Mouse (Mus musculus): ENCODE results near the gene Ackr3. TPM values are rescaled to one million over a fixed set of nuclear protein-coding genes. Genes with fewer than 3 reads are reported as not detected.

Gene Ackr3
- polyA plus RNA-seq, 1 experiment, result 13.1 TPM

DNA sequence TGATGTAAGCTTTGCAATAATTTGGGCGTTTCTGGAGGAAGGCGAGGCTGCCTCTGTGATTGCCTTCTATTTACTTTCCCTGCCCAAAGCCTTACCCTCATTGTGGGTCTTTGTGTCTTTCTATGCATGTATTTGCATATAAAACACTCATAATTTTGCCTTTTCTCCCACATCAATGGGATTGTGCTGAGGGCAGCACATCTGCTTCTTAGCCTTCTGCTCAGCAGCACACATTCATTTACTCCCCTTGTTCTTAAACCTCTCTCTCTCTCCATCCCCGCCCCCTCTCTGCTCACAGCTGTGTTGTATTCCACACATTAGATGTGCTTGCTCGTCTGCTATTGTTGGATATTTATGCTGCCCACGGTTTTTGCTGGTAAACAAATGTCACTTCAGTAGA, 5.3 kb downstream of the Ackr3 start:
- Histone ChIP-seq H3K36me3 (ENCODE audit: control insufficient read depth, insufficient read depth, low read length) (no peaks in the 10 kb centered on the region), H3K4me1 (ENCODE audit: control insufficient read depth, insufficient read depth, low read length) (peaks cover 2% of the 10 kb centered on the region), H3K4me3 (ENCODE audit: control insufficient read depth, low read depth, low read length) (no peak overlapping the region), H3K27me3 (ENCODE audit: control insufficient read depth, insufficient read depth, low read length) (no peaks in the 10 kb centered on the region), H3K27ac (ENCODE audit: control insufficient read depth, insufficient read depth, low read depth, low read length) (no peak overlapping the region)
- TF ChIP-seq CTCF (IDR thresholded peaks at IDR 0.05; ENCODE audit: control insufficient read depth, insufficient read depth, insufficient replicate concordance, low read depth, low read length) (no peak), POLR2A (IDR thresholded peaks at IDR 0.05; ENCODE audit: control insufficient read depth, low read depth, low read length) (no peak)

DNA sequence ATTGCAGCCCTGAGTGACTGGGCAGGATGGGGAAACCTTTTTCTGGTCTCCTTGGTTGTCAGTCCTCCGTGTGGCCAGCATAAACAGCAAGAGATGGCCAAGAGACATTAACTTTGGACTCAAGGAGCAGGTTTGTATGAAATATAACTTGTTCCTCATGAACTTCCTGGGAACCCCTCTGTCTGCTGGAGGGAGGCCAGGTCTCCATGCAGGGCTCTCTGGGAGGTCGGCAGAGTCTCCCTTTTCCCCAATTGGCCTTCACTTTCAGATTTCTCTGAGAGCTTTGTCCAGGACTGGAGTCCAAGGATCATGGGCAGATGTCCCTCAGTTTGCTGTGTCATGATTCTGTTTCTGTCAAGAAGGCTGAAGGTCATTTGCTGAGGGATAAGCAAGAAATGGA, 6.0 kb downstream of the Ackr3 start:
- Histone ChIP-seq H3K4me3 (ENCODE audit: control insufficient read depth, low read depth, low read length) (no peak overlapping the region), H3K36me3 (ENCODE audit: control insufficient read depth, insufficient read depth, low read length) (no peaks in the 10 kb centered on the region), H3K27ac (ENCODE audit: control insufficient read depth, insufficient read depth, low read depth, low read length) (no peak overlapping the region), H3K27me3 (ENCODE audit: control insufficient read depth, insufficient read depth, low read length) (no peaks in the 10 kb centered on the region), H3K4me1 (ENCODE audit: control insufficient read depth, insufficient read depth, low read length) (peaks cover 2% of the 10 kb centered on the region)
- TF ChIP-seq CTCF (IDR thresholded peaks at IDR 0.05; ENCODE audit: control insufficient read depth, insufficient read depth, insufficient replicate concordance, low read depth, low read length), result no peak
- no peak for TF ChIP-seq POLR2A (IDR thresholded peaks at IDR 0.05; ENCODE audit: control insufficient read depth, low read depth, low read length)

DNA sequence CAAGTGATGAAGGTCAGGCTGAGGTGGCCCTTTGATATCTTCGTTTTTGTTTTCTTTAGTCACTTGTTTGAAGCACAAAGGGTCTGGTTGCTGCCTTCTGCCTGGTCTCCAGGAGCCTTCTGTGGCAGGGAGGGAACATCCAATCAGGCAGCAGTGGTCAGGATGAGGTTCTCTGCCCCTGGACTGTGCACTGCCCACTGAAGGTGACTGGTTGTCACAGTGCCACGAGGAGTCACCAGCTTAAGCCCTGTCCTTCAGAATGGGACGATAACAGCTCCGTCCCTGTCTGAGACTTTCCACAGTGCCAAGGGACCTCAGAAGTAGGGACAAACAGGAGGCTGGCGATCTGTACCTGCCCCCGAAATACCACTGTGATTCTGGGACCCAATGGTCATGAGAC, 6.6 kb downstream of the Ackr3 start:
- Histone ChIP-seq H3K27ac (ENCODE audit: control insufficient read depth, insufficient read depth, low read depth, low read length) (no peak overlapping the region), H3K36me3 (ENCODE audit: control insufficient read depth, insufficient read depth, low read length) (no peaks in the 10 kb centered on the region), H3K27me3 (ENCODE audit: control insufficient read depth, insufficient read depth, low read length) (no peaks in the 10 kb centered on the region), H3K4me3 (ENCODE audit: control insufficient read depth, low read depth, low read length) (no peak overlapping the region), H3K4me1 (ENCODE audit: control insufficient read depth, insufficient read depth, low read length) (peaks cover 2% of the 10 kb centered on the region)
- no peak for TF ChIP-seq CTCF (IDR thresholded peaks at IDR 0.05; ENCODE audit: control insufficient read depth, insufficient read depth, insufficient replicate concordance, low read depth, low read length)
- no peak for TF ChIP-seq POLR2A (IDR thresholded peaks at IDR 0.05; ENCODE audit: control insufficient read depth, low read depth, low read length)

DNA sequence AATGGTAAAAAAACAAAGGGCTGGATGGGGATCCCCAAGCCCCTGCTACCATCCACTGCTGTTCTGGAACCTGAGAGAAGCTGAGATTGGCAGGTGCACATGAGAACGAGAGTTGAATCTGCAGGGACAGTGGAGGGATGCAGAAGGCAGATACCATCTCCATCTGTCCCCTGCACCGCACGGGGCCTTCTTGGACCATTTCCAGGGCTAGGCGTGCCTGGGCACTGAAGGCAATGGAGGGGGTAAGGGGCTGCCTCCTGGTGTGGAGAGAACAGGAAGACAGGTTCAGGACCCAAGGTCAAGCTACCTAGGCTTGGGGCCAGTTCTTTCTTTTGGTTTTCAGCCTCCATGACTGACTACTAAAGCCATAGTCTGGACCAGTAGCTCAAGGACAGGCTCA, 7.0 kb downstream of the Ackr3 start:
- peaks cover 2% of the 10 kb centered on the region for H3K4me1 ChIP-seq (ENCODE audit: control insufficient read depth, insufficient read depth, low read length)
- TF ChIP-seq CTCF (IDR thresholded peaks at IDR 0.05; ENCODE audit: control insufficient read depth, insufficient read depth, insufficient replicate concordance, low read depth, low read length) (no peak), POLR2A (IDR thresholded peaks at IDR 0.05; ENCODE audit: control insufficient read depth, low read depth, low read length) (no peak)
- H3K27ac ChIP-seq (ENCODE audit: control insufficient read depth, insufficient read depth, low read depth, low read length), result no peak overlapping the region
- no peaks in the 10 kb centered on the region for H3K36me3 ChIP-seq (ENCODE audit: control insufficient read depth, insufficient read depth, low read length)
- no peaks in the 10 kb centered on the region for H3K27me3 ChIP-seq (ENCODE audit: control insufficient read depth, insufficient read depth, low read length)
- H3K4me3 ChIP-seq (ENCODE audit: control insufficient read depth, low read depth, low read length), result no peak overlapping the region

DNA sequence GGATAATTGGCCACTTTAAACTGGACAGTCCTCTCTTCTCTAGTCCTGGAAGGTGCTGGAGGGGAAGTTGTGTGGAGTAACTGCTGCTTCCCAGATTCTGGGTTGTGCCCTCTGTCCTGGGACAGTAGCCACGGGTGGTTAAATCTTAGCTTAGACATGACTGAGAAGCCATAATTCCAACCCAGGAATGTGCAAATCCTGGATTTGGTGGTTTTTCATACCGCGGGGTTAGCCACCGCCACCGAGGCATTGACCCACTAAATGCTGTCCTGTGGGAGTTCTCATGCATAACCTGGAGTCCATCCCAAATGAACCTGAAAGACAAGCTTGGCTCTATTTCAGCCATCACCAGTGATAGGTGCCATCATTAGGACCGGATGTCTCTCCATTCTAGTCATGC, 8.6 kb downstream of the Ackr3 start:
- Histone ChIP-seq H3K4me3 (ENCODE audit: control insufficient read depth, low read depth, low read length) (no peak overlapping the region), H3K4me1 (ENCODE audit: control insufficient read depth, insufficient read depth, low read length) (no peaks in the 10 kb centered on the region), H3K27ac (ENCODE audit: control insufficient read depth, insufficient read depth, low read depth, low read length) (no peak overlapping the region), H3K27me3 (ENCODE audit: control insufficient read depth, insufficient read depth, low read length) (no peaks in the 10 kb centered on the region), H3K36me3 (ENCODE audit: control insufficient read depth, insufficient read depth, low read length) (no peaks in the 10 kb centered on the region)
- TF ChIP-seq CTCF (IDR thresholded peaks at IDR 0.05; ENCODE audit: control insufficient read depth, insufficient read depth, insufficient replicate concordance, low read depth, low read length), result no peak
- TF ChIP-seq POLR2A (IDR thresholded peaks at IDR 0.05; ENCODE audit: control insufficient read depth, low read depth, low read length), result no peak

DNA sequence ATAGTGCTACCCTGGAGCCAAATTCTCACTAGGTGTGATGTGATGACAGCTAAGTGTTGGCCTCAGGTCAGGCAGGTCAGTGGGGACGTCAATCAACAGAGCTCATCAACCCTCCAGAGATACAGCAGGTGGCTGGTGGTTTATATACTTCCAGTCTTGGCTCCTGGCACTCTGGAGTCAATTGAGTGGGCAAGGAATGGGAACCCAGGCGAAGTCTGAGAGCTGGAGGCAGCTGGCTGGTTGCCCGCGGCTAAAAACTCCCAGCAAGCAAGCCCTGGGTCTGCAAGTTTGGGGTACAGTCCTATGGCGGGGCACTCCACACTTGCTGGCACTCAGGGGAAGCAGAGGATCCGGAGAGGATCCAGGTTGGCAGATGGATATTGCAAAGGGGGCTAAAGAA, 9.1 kb downstream of the Ackr3 start:
- H3K27me3 ChIP-seq (ENCODE audit: control insufficient read depth, insufficient read depth, low read length), result no peaks in the 10 kb centered on the region
- TF ChIP-seq POLR2A (IDR thresholded peaks at IDR 0.05; ENCODE audit: control insufficient read depth, low read depth, low read length), result no peak
- TF ChIP-seq CTCF (IDR thresholded peaks at IDR 0.05; ENCODE audit: control insufficient read depth, insufficient read depth, insufficient replicate concordance, low read depth, low read length), result no peak
- H3K4me3 ChIP-seq (ENCODE audit: control insufficient read depth, low read depth, low read length), result no peak overlapping the region
- H3K36me3 ChIP-seq (ENCODE audit: control insufficient read depth, insufficient read depth, low read length), result no peaks in the 10 kb centered on the region
- no peak overlapping the region for H3K27ac ChIP-seq (ENCODE audit: control insufficient read depth, insufficient read depth, low read depth, low read length)
- H3K4me1 ChIP-seq (ENCODE audit: control insufficient read depth, insufficient read depth, low read length), result no peaks in the 10 kb centered on the region

DNA sequence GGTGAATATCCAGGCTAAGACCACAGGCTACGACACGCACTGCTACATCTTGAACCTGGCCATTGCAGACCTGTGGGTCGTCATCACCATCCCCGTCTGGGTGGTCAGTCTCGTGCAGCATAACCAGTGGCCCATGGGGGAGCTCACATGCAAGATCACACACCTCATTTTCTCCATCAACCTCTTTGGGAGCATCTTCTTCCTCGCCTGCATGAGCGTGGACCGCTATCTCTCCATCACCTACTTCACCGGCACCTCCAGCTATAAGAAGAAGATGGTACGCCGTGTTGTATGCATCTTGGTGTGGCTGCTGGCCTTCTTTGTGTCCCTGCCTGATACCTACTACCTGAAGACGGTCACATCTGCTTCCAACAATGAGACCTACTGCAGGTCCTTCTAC, 10.2 kb downstream of the Ackr3 start:
- no peak for TF ChIP-seq POLR2A (IDR thresholded peaks at IDR 0.05; ENCODE audit: control insufficient read depth, low read depth, low read length)
- TF ChIP-seq CTCF (IDR thresholded peaks at IDR 0.05; ENCODE audit: control insufficient read depth, insufficient read depth, insufficient replicate concordance, low read depth, low read length), result no peak
- no peaks in the 10 kb centered on the region for H3K36me3 ChIP-seq (ENCODE audit: control insufficient read depth, insufficient read depth, low read length)

DNA sequence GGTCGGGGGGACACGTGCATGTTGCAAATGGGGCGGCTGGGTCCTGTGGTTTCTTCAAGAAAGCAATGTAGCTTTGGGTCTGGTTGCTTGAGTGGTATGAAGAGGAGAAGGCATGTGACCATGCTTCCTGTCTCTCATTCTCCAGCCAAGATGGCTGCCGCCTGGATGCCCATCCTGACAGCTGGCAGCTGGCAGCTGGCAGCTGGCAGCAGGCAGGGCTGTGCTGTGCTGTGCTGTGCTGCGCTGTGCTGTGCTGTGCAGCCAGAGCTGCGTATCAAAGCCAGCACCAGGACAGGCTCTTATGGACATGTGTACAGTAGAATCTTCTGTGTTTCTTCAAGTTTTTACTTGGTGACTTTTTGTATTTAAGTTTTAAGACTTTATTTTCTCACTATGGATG, 11.1 kb downstream of the Ackr3 start:
- TF ChIP-seq CTCF (IDR thresholded peaks at IDR 0.05; ENCODE audit: control insufficient read depth, insufficient read depth, insufficient replicate concordance, low read depth, low read length), result no peak
- no peak for TF ChIP-seq POLR2A (IDR thresholded peaks at IDR 0.05; ENCODE audit: control insufficient read depth, low read depth, low read length)
- Histone ChIP-seq H3K27ac (ENCODE audit: control insufficient read depth, insufficient read depth, low read depth, low read length) (no peak overlapping the region), H3K27me3 (ENCODE audit: control insufficient read depth, insufficient read depth, low read length) (no peaks in the 10 kb centered on the region), H3K4me1 (ENCODE audit: control insufficient read depth, insufficient read depth, low read length) (no peaks in the 10 kb centered on the region), H3K36me3 (ENCODE audit: control insufficient read depth, insufficient read depth, low read length) (no peaks in the 10 kb centered on the region), H3K4me3 (ENCODE audit: control insufficient read depth, low read depth, low read length) (no peak overlapping the region)

More for the DNA sequence above, 10.2 kb downstream of the Ackr3 start:
- Histone ChIP-seq H3K4me3 (ENCODE audit: control insufficient read depth, low read depth, low read length) (no peak overlapping the region), H3K4me1 (ENCODE audit: control insufficient read depth, insufficient read depth, low read length) (no peaks in the 10 kb centered on the region), H3K27me3 (ENCODE audit: control insufficient read depth, insufficient read depth, low read length) (no peaks in the 10 kb centered on the region), H3K27ac (ENCODE audit: control insufficient read depth, insufficient read depth, low read depth, low read length) (no peak overlapping the region)
